Mouse (Mus musculus): ENCODE results near the gene Zfp286. TPM values are rescaled to one million over a fixed set of nuclear protein-coding genes. Genes with fewer than 3 reads are reported as not detected.

Zfp286 gene
- polyA plus RNA-seq, 1 experiment from 2014 or later: 18.9 TPM

DNA sequence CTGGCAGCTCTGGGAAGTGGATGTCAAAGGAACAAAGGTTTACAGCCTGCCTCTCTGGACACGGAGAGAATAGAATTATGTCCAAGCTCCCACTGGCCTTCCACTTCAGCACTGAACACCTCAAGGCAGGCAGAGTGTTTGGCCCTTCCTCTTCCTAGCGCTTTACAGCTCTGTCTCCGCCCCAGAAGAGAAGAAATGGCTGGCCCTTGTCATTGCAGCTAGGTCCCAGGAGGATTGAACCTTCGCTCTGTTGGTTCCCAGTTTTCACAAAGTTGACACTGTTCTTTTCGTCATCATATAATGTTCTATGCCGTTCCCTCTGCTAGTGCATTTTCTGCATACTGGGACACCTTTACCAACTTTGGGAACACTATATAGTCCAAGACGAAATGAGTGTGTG, 81.0 kb downstream of the Zfp286 start:
- DNase-seq (ENCODE audit: low spot score): no peak

DNA sequence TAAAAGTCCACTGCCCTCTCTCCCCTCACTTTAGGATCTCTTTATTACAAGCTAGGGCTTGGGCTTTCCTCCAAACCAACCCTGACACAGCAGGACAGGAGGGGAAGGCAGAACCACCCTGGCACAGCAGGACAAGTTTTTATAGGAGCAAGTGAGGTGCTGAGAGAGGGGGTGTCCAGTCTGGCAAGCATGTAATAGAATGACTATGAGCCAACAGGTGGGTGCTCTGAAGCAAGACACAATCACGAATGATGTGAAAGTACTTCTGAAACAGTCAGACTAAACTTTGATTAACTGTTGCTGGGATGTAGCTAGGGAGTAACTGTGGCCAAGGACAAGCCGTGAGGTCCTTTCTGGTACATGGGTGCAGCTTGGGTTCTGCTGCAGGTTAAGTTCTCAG, 83.1 kb downstream of the Zfp286 start:
- DNase-seq (ENCODE audit: low spot score): no peak

Other genes with a start within 250 kb of the Zfp286 start
- gene Ubb, start 238.3 kb downstream of the Zfp286 start, polyA plus RNA-seq (2015; fragmentation: Nextera tagmentation; extraction: Ambion mirVana): 3,204 and 3,318 TPM in 2 replicates
- gene Trpv2, start 215.0 kb downstream of the Zfp286 start, polyA plus RNA-seq (2015; fragmentation: Nextera tagmentation; extraction: Ambion mirVana): 48.1 and 51.6 TPM in 2 replicates
- gene Lrrc75a, start 140.9 kb downstream of the Zfp286 start, polyA plus RNA-seq (2015; fragmentation: Nextera tagmentation; extraction: Ambion mirVana): 2.2 and 3.4 TPM in 2 replicates
- 54.3 and 63.7 TPM in 2 replicates for gene Mmgt2, start 140.8 kb downstream of the Zfp286 start, polyA plus RNA-seq (2015; fragmentation: Nextera tagmentation; extraction: Ambion mirVana)
- gene Zfp287, start 57.6 kb downstream of the Zfp286 start, polyA plus RNA-seq (2015; fragmentation: Nextera tagmentation; extraction: Ambion mirVana): 3.0 and 3.2 TPM in 2 replicates
- not detected in 2 replicates for gene Gm10428, start 36.4 kb downstream of the Zfp286 start, polyA plus RNA-seq (2015; fragmentation: Nextera tagmentation; extraction: Ambion mirVana)
- 4.0 and 4.4 TPM in 2 replicates for gene Trim16, start 30.8 kb upstream of the Zfp286 start, polyA plus RNA-seq (2015; fragmentation: Nextera tagmentation; extraction: Ambion mirVana)
- gene Fbxw10, start 57.6 kb upstream of the Zfp286 start, polyA plus RNA-seq (2015; fragmentation: Nextera tagmentation; extraction: Ambion mirVana): 2.1 and 3.0 TPM in 2 replicates
- 51.5 and 57.7 TPM in 2 replicates for gene Tvp23b, start 90.0 kb upstream of the Zfp286 start, polyA plus RNA-seq (2015; fragmentation: Nextera tagmentation; extraction: Ambion mirVana)
- gene Cdrt4, start 161.7 kb upstream of the Zfp286 start, polyA plus RNA-seq (2015; fragmentation: Nextera tagmentation; extraction: Ambion mirVana): 0.24 TPM in 1 of 2 replicates, not detected in the other